Mouse (Mus musculus) kidney, postnatal 0 days (tissue): ENCODE measurements around the gene Agr2. TPM values are rescaled to one million over a fixed set of nuclear protein-coding genes. Genes with fewer than 3 reads are reported as not detected.

ENCODE experiments used
- ATAC-seq: fragments of 200-750 bp; cut with Nextera tagmentation; replicated peaks from 2 replicates; pipeline ENCODE4 v1.8.0; 2017; ENCODE audit warnings: low read depth, moderate number of reproducible peaks, moderate TSS enrichment, moderate library complexity; ENCODE audit not compliant: low FRiP score
- DNase-seq: peaks from one replicate; pipeline ENCODE4 v3.0.0-alpha.2; 2016; ENCODE audit warnings: low spot score
- H3K27ac ChIP-seq: fragments of 300-500 bp; sonication (generic); 2 replicates; pipeline ENCODE4 v1.5.1; 2014; ENCODE audit warnings: mild to moderate bottlenecking
- H3K27me3 ChIP-seq: fragments of 300-500 bp; sonication (generic); 2 replicates; pipeline ENCODE4 v1.6.1; 2014; ENCODE audit warnings: low read length, mixed read lengths; ENCODE audit not compliant: insufficient read depth
- H3K36me3 ChIP-seq: fragments of 300-500 bp; sonication (generic); 2 replicates; pipeline ENCODE4 v1.6.1; 2014; ENCODE audit warnings: low read length, mixed read lengths; ENCODE audit not compliant: insufficient read depth
- H3K4me1 ChIP-seq: fragments of 300-500 bp; sonication (generic); replicated peaks from 2 replicates; pipeline ENCODE4 v1.6.1; 2014; ENCODE audit warnings: antibody characterized with exemption, low read length, mixed read lengths; ENCODE audit not compliant: insufficient read depth
- H3K4me2 ChIP-seq: fragments of 300-500 bp; sonication (generic); 2 replicates; pipeline ENCODE4 v1.6.1; 2014; ENCODE audit warnings: mild to moderate bottlenecking, low read length, moderate library complexity, mixed read lengths
- H3K4me3 ChIP-seq: fragments of 300-500 bp; sonication (generic); replicated peaks from 2 replicates; pipeline ENCODE4 v1.5.1; 2014; ENCODE audit warnings: low read depth, low read length
- H3K9ac ChIP-seq: fragments of 300-500 bp; sonication (generic); 2 replicates; pipeline ENCODE4 v1.6.1; 2014; ENCODE audit warnings: low read depth, low read length
- H3K9me3 ChIP-seq: fragments of 300-500 bp; sonication (generic); replicated peaks from 2 replicates; pipeline ENCODE4 v1.6.1; 2016; ENCODE audit warnings: low read length, inconsistent platforms, mixed read lengths
- CTCF ChIP-seq: IDR thresholded peaks from 2 replicates; pipeline ENCODE4 v1.5.1; 2016; ENCODE audit warnings: antibody characterized with exemption, low read depth, mild to moderate bottlenecking, moderate library complexity
- WGBS: fragments of 180-500 bp; shearing (Covaris S2); extraction: QIAGEN DNeasy Blood & Tissue Kit; methylation state at CpG from one replicate; pipeline ENCODE4 v1.1.7; 2014; 5-methylcytosine and 5-hydroxymethylcytosine counted together
- polyA plus RNA-seq: library from polyadenylated mRNA; unstranded; fragments of >200 nt; fragmentation: Nextera tagmentation; extraction: Ambion mirVana; gene quantifications from 2 replicates; pipeline ENCODE4 v1.2.1, GENCODE M21; 2015

Agr2 gene
- 3.2 and 3.6 TPM in 2 replicates for polyA plus RNA-seq

DNA sequence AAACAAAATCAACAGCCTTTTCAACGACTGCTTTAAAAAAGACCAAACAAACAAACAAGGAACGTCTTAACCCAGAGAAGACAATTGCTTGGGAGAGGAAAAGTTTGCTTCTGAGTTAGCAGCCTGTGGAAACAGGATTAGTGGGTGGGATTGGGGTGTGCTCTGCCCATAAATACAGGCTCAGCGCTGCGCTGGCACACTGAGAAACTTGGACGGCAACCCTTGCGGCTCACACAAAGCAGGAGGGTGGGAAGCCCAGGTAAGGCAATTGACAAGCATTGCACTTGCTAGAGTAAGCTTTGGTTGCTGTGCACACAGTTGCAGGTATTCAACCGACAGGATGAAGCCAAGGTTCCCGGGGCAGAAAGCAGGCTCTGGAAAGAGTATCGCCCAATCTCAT, at the start of gene Agr2:
TSS of gene Agr2 (plus strand) at position 197 of the 400 bp plus-strand sequence.
- no peak for ATAC-seq
- no peak within 1 kb of the TSS for H3K27ac ChIP-seq

DNA sequence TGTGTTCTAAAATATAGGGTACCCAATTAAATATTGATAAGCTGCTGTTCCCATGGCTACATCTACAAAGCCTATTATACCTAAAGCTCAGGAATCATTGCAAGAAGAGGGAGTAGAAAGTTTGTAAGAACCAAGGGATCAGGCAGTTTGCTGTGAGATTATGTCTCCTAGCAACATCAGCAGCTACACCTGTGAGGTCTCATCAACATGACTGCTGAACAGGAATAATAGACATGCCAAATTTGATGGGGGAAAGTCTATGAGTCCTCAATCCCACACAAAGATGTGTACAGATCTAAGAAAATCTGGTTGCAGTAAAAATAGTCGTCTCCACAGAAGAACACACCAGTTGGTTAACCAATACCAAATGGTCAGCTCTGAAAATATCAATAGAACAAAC, 41.0 kb upstream of the Agr2 start:
- Histone ChIP-seq H3K9me3 (no peaks in the 10 kb centered on the region), H3K4me3 (no peak overlapping the region), H3K27me3 (no peaks in the 10 kb centered on the region), H3K27ac (no peak overlapping the region), H3K9ac (no peak overlapping the region), H3K36me3 (no peaks in the 10 kb centered on the region), H3K4me1 (no peaks in the 10 kb centered on the region), H3K4me2 (no peak overlapping the region)
- WGBS = 70% methylated on average over 1 of the region's 1 CpGs
- DNase-seq = no peak
- TF ChIP-seq CTCF = no peak
- no peak for ATAC-seq

More for the DNA sequence above, at the start of gene Agr2:
- DNase-seq = no peak
- WGBS = 43% methylated on average over 9 of the region's 9 CpGs
- no peaks in the 10 kb centered on the region for H3K36me3 ChIP-seq
- H3K4me2 ChIP-seq = 0 out of 2 replicates have a peak within 1 kb of the TSS, but pooled peaks have one; percentile 21
- no peaks in the 10 kb centered on the region for H3K27me3 ChIP-seq
- TF ChIP-seq CTCF = no peak
- H3K4me3 ChIP-seq = no peak within 1 kb of the TSS
- H3K4me1 ChIP-seq = no peaks in the 10 kb centered on the region
- H3K9me3 ChIP-seq = no peaks in the 10 kb centered on the region
- no peak within 1 kb of the TSS for H3K9ac ChIP-seq

DNA sequence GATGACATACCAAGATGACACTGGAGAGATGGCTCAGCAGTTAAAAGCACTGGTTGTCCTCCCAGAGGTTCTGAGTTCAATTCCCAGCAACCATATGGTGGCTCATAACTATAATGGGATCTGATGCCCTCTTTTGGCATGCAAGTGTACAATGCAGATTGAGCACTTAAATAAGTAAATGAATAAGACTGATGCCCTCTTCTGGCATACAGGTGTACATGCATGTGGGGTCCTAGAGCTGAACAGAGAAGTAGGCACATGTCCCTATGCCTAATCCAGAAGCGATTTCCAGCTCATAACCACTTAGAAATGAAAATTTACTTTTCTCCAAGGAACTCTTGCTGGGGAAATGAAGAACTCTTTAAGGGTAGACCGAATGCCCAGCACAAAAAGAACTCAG, 35.5 kb upstream of the Agr2 start:
- no peaks in the 10 kb centered on the region for H3K27me3 ChIP-seq
- TF ChIP-seq CTCF = peak; percentile 57; the same call in 1 of the 2 replicates
- no peak overlapping the region for H3K4me3 ChIP-seq
- no peaks in the 10 kb centered on the region for H3K9me3 ChIP-seq
- ATAC-seq (no peak), DNase-seq (no peak)
- H3K4me1 ChIP-seq = no peaks in the 10 kb centered on the region
- H3K9ac ChIP-seq = no peak overlapping the region
- no peak overlapping the region for H3K4me2 ChIP-seq
- no peaks in the 10 kb centered on the region for H3K36me3 ChIP-seq
- no peak overlapping the region for H3K27ac ChIP-seq
- WGBS = 86% methylated on average over 2 of the region's 2 CpGs

DNA sequence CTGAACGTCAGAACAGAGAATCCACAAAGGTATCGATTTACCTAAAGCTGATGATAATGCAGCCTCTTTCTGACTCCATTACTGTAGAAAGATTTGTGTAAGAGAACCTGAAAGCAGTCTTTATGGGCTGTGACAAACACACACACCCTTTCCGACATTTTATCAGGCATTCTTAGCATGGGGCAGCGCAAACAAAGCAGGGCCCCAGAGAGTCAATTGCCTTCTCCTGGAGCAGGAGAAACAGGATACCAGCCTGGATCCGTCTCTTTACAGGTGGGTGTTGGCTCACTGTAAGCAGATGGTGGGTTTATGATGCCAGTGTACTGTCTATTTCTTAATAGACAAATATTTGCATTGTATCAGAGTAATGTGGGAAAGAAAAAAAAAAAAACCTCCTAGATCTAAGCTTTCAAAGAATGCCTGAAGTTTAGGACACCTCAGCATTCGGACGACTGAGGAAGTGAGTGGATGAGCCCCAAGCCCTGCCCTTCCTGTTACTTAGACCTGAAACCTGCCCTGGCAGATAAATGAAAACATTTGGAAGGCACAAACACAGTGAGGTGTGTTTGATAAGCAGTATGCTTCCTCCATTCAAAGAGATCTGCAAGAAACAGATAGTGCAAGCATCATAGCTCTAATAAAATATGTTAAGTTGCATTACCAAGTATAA, 26.5 kb upstream of the Agr2 start:
- Histone ChIP-seq H3K36me3 (no peaks in the 10 kb centered on the region), H3K9ac (no peak overlapping the region), H3K27ac (no peak overlapping the region), H3K4me2 (no peak overlapping the region), H3K27me3 (no peaks in the 10 kb centered on the region), H3K9me3 (no peaks in the 10 kb centered on the region), H3K4me3 (no peak overlapping the region), H3K4me1 (no peaks in the 10 kb centered on the region)
- DNase-seq = no peak
- no peak for TF ChIP-seq CTCF
- 36% methylated on average over 7 of the region's 7 CpGs for WGBS
- no peak for ATAC-seq

- Histone ChIP-seq H3K4me1 (no peaks in the 10 kb centered on the region), H3K9me3 (no peaks in the 10 kb centered on the region), H3K27me3 (no peaks in the 10 kb centered on the region), H3K27ac (no peak overlapping the region), H3K4me3 (no peak overlapping the region), H3K36me3 (no peaks in the 10 kb centered on the region), H3K4me2 (no peak overlapping the region), H3K9ac (no peak overlapping the region)
- ATAC-seq (no peak), DNase-seq (no peak)
- TF ChIP-seq CTCF = no peak
- 44% methylated on average over 7 of the region's 7 CpGs for WGBS
Measured at GRCm38 (mm10) chr12:35966768-35967141, 26.0 kb upstream of the Agr2 start.

GRCm38 (mm10) chr12:35975898-35976297, 16.8 kb upstream of the Agr2 start:
- no peaks in the 10 kb centered on the region for H3K27me3 ChIP-seq
- WGBS = 86% methylated on average over 3 of the region's 3 CpGs
- DNase-seq (no peak), ATAC-seq (no peak)
- no peak for TF ChIP-seq CTCF
- H3K36me3 ChIP-seq = no peaks in the 10 kb centered on the region
- H3K4me3 ChIP-seq = no peak overlapping the region
- no peaks in the 10 kb centered on the region for H3K4me1 ChIP-seq
- H3K9ac ChIP-seq = no peak overlapping the region
- H3K4me2 ChIP-seq = no peak overlapping the region
- no peak overlapping the region for H3K27ac ChIP-seq
- H3K9me3 ChIP-seq = no peaks in the 10 kb centered on the region

DNA sequence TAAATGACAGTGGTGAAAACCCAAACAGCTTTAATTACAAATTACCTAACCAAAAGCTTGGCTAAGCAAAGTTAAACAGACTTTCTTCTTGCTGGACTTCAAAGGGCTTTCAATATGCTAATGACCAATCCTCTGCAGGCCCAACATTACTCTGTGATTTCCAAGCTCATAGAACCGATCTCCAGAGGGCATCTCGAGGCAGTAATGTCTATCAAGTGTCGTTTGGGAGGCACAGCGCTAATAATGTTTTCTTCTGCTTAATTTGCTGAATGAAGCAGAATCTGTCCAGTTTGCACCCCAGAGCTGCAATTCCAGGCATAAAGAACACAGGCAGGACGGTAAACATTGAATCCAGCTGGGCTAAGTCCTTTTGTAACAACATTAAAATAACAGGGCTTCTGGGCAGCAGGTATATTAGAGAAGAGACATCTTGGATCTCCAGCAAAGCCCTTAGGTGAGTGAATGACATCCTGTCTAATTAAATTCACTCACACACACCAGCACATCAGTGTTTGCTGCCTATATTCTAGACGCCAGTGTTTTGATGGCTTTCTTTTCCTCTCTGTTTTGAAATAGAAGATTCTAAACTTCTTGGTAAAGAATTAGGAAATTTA, 15.0 kb upstream of the Agr2 start:
- no peaks in the 10 kb centered on the region for H3K4me1 ChIP-seq
- no peaks in the 10 kb centered on the region for H3K9me3 ChIP-seq
- WGBS = 32% methylated on average over 6 of the region's 6 CpGs
- no peak overlapping the region for H3K9ac ChIP-seq
- no peak for ATAC-seq
- no peaks in the 10 kb centered on the region for H3K27me3 ChIP-seq
- TF ChIP-seq CTCF = no peak
- no peak overlapping the region for H3K4me3 ChIP-seq
- no peak for DNase-seq
- H3K36me3 ChIP-seq = no peaks in the 10 kb centered on the region
- no peak overlapping the region for H3K4me2 ChIP-seq
- no peak overlapping the region for H3K27ac ChIP-seq
